Mouse (Mus musculus) CD4-positive, CD25-positive, alpha-beta regulatory T cell, adult 4 months (primary cell): ENCODE data around the gene Cacna2d4. TPM values are rescaled to one million over a fixed set of nuclear protein-coding genes. Genes with fewer than 3 reads are reported as not detected.

Experiments used
- ATAC-seq: one replicate; pipeline ENCODE4 v1.8.0; 2017
- polyA plus RNA-seq, 2 experiments: library from polyadenylated mRNA; unstranded; fragments of 100-300 nt; shearing (Covaris generic); gene quantifications; one replicate each; pipeline ENCODE4 v1.2.1; 2017

The Cacna2d4 gene
- polyA plus RNA-seq, 2 experiments from 2014 or later, result 13.5 to 16.6 TPM

DNA sequence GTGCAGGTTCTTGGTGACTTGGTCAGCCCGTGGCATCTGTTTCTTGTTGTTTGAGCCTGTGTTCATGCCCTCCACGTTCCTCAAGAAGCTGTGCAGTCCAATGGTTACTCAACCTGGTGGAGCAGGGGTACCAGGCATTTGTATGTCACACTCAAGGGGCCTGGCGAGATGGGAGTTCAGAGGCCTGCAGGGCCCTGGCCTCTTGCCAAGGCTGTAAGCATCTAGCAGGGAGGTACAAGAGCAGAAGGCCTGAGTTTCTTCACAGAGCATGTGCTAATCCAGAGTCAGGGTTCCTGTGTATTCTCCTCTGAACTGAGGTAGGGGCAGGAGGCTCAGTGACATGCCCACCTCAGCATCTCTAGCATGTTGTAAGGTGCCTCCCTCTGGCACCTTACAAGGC is 76.8 kb downstream of the Cacna2d4 start:
- ATAC-seq, result no peak

DNA sequence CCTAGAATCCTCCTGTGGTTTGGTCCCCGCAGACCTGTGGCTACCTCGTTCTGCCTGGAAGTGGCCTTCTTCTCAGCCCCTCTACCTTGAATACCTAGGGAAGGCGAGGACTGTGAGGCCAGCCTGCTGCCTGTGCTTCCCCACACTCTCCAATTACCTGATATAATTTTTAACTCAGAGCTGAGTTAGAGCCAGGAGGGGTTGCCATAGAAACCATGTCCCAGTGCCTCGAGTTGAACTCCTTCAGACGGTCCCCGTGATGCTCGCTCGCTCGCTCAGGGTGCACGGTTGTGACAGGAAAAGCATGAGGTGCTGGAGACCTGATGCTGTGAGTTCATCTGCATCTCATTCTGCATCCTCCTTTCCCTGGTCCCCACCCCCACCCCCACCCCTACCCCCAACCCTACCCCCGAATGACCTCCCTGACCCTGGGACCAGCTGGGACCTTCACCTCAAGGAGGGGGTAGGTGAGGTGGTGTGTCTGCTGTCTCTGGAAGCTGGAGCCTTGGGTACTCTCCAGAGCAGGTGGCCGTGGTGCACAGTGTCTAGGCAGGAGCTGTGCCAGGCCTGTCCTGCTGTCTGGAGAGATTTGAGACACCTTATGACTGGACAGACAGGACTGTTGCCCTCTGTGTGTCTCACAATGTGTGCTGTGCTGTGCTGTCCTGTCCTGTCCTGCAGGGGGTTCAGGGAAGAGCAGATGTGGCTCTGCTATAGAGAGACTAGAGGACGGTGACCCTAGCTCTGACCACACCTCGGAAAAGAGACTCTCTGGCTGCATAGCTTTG is 77.5 kb downstream of the Cacna2d4 start:
- ATAC-seq, result no peak

DNA sequence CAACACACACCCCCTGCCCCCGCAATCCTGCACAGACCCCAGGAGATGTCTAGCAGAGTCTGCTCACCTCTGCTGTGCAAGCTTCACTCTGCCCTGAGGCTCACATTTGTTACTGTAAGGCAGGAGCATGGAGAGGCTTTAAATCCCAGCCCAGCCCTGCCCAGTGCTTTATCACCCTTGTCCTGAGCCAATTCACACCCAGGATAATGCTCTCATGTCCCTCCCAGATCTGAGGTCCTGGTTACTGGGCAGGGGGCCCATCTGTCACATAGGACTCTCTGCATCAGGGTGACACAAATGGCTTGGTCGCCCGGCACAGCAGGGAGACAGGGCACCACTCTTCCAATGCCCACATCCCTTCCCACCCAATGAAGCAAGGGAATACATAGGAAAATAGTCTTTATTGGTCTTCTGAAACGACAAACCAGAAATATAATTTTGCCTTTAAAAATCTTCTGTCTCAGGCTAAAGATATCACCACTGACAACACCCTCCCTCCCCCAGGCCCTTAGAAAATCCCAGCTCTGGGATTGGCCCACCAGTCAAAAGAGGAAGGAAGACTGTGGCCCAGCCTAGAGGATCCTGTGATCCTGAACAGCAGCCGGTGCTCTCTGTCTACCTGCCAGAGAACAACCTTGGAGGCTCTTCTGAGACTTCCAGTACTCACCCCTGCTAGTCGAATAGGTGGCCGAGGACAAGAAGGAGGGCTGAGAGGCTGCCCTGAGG is 78.6 kb downstream of the Cacna2d4 start:
- ATAC-seq, result no peak

DNA sequence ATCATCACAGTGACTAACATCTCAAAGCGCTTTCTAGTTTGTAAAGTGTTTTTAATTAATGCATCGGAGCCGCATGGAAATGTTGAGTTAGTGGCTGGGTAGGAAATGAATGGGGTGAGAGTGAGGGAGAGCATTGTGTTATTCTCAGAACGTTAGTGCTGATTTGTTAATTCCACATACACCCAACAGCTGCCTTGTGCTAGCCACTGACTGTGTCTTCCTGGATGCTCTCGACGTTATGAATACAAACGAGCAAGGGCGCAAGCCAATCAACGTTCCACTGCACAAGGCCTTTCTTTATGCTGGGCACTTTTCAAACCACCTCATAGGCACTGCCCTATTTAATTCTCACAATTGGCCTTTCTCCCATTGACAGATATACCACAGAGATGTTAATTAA is 82.4 kb downstream of the Cacna2d4 start:
- ATAC-seq, result no peak

DNA sequence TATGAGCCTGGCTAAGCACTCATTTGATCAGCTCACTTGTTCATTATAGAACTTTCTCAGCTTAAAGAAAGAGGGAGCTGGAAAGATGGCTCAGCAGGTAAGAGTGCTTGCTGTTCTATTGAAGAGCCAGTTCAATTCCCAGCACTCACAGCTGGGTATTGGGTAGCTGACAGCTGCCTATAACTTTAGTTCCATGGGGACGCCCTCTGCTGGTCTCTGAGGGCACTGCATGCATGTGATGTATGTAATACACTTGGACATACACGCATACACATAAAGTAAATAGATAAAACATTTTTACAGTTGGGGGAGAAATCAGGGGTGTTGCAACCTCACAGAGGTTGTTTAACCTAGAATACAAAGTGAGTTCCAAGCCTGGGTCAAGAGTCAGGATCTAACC is 83.0 kb downstream of the Cacna2d4 start:
- no peak for ATAC-seq

DNA sequence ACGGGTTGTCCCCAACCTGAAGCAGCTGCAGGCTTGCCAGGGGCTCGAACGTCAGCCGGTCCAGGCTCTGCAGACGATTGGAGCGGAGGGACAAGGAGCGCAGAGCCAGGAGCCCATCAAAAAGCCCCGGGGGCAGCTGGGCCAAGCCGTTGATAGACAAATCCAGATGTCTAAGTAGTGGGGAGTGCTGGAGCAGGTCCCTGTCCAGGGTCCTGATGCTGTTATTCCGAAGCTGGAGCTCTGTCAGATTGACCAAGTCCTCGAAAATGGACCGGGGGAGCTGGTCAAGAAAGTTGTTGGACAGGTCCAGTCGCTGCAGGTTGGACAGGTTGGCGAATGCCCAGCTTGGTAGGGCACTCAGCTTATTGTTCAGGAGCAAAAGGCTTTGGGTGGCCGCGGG is 84.2 kb downstream of the Cacna2d4 start:
- ATAC-seq, result no peak

- no peak for ATAC-seq
Measured at GRCm38 (mm10) chr6:119321752-119322151, 85.4 kb downstream of the Cacna2d4 start.

DNA sequence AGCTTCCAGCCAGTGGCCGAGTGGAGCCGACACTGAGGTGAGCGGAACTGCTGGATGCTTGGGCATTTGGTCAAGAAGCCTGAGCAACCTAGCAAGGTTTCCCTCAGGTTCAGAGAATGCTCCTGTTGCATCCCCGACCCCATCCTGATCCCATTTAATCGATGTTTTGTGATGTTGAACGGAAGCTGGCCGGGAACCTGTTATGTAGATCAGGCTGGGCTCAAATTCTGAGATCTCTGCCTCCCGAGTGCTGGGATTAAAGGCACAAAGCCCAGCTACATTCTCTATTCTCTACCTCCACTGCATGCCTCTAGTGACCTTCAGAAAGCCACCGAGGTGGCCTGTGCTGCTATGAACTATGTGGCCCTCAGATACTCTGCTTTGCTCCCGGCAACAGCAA is 88.5 kb downstream of the Cacna2d4 start:
- ATAC-seq, result no peak

DNA sequence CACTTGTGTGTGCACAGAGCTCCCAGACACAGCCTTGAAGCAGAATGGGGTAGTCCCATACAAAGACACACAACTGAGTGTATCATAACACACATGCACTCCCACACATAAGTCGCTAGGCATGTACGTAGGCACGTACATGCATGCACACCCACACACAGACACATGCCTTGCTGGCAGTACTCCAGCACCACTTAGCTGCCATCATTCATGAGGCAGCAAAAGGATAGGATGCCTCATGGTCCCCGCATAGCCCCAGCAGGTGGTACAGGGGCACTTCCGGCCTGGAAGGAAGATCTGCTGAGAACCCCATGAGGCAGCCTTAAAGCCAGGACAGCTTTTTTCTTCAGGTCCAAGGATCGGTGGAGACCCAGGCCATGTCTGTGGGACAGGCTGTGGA is 89.7 kb downstream of the Cacna2d4 start:
- no peak for ATAC-seq

- ATAC-seq, result no peak
Measured at GRCm38 (mm10) chr6:119326541-119326940, 90.2 kb downstream of the Cacna2d4 start.

DNA sequence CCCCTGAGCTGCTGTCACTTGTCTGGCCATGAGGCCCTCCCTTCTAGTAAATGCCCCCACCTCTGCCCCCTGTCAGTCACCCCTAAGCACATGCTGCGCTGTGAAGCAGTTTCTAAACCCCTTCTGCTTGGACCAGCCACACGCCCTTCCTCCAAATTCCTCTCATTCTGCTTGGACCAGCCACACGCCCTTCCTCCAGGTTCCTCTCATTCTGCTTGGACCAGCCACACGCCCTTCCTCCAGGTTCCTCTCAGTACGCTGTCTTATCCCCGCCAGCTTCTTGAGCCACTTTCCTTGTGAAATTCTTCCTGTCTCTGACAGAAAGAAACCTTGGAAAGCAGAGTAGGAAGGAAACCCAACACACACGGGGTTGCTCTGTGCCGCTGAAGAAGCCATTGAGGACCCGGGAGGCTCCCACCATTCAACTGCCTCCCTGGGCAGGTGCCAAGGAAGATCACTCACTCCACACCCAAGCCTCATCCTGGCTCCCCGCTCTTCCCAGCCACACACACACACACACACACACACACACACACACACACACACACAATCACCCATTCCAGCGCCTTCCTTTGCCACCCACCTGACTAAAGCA is 92.3 kb downstream of the Cacna2d4 start:
- no peak for ATAC-seq

- no peak for ATAC-seq
Measured at GRCm38 (mm10) chr6:119329215-119329714, 92.9 kb downstream of the Cacna2d4 start.

- no peak for ATAC-seq
Measured at GRCm38 (mm10) chr6:119329936-119330335, 93.6 kb downstream of the Cacna2d4 start.

DNA sequence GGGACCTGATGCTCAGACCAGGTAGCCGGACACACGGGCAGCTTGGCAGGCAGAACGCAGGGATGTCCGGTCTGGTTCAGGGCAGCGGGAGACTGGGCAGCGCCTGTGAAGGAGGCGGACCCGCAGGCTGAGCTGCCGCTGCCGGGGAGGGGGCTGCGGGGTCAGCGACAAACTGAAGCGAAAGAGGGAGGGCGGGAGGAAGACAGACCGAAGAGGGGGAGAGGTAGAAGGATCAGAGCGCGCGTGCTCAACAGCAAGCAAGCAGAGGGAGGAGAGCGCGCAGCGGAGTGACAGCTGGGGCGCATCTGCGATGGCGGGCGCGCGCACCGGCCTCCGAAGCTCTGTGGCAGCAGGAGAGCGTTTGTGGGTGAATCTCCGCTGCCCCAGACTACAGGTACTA is 94.2 kb downstream of the Cacna2d4 start, which contains the start of gene Lrtm2:
Gene Lrtm2 (minus strand): TSS at position 261 of the 400 bp plus-strand sequence.
- ATAC-seq, result no peak

- ATAC-seq, result no peak
Measured at GRCm38 (mm10) chr6:119332111-119332510, 95.8 kb downstream of the Cacna2d4 start.

DNA sequence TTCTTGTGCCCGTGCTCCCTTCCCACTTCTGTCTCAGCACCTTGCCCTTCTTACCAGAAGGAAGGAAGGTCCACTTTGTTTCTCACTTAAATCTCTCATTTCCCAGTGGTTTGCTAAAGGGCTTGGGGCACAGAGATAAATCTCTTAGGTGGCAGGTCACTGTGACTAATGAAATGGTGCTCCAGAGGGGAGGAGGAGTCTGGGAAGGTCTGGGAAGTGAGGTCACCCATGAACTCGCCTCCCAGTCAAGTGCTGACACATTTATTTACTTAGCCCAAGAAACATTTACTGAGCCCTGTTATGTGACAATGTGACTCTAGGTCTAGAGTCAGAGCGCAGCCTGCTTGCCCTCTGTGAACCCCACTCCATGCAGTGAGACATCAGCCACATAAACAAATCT is 96.9 kb downstream of the Cacna2d4 start:
- no peak for ATAC-seq

DNA sequence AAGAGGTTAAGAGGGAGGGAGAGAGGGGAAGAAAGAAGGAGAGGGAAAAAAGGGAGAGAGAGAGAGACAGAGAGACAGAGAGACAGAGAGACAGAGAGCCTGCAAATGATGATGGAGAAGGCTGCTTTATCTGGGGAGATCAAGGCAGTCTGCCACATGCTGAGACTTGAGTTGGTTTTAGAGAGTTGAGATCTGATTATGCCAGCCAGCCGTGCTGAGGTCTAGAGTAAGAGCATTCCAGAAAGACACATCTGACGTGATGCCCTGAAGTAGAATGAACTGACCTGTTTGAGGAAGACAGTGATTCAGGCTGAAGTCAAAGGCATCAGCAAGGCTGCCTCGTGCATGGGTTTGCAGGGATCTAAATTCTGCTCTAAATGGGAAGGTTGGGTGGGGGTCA is 97.5 kb downstream of the Cacna2d4 start:
- ATAC-seq, result no peak

GRCm38 (mm10) chr6:119336124-119336523 is 99.8 kb downstream of the Cacna2d4 start:
- ATAC-seq, result peak; percentile 95

DNA sequence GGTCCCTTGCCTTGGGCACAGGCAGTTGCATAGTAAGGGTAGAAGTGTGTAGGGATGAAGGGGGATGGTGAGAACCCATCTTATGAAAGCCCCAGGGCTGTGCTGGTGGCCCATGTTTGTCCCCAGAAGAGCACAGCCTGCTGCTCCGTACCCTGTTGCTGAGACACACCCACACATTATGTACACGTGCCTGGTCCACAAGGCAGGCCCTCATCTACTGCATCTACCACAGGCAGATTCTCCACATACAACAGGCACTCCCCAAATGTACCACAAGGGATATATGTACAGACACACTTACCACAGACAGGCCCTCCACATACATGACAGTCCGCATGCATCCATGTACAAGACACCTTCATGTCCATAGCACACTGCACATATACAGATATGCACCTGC is 101.0 kb downstream of the Cacna2d4 start:
- no peak for ATAC-seq

DNA sequence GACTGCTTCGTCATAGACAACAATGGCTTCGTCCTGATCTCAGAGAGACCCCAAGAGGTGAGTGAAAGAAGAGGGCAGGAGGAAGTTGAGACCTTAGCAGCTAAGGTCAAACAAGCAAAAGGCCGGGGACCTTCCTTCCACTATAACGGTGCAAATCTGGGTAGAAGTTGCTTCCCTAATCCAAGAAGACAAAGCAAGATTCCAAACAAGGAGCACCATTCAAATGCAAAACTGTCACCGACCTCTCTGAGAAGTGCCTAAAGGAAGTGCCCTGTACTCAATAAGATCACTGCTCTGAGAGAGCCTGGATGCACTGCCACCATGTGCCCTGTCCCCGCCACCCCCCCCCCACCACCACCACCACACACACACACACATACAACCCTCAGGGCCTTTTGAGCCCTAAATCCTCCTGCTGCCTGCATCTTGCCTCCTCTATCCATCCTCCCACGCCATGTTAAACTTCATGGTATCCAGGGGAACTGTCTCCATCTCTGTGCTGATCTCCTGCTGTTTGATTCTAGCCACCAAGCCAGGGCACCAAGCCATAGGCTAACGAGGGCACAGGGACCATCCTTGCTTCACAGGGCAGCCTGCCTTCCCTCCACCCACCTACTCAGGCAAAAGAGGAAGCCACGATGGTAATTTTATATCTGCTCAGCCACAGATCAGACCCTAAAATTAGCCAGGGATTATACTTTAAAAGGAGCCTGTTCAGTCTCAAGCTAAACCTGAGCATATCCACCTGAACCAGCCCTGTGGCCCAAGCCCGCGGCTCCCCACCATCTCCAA is 102.0 kb downstream of the Cacna2d4 start:
- no peak for ATAC-seq

DNA sequence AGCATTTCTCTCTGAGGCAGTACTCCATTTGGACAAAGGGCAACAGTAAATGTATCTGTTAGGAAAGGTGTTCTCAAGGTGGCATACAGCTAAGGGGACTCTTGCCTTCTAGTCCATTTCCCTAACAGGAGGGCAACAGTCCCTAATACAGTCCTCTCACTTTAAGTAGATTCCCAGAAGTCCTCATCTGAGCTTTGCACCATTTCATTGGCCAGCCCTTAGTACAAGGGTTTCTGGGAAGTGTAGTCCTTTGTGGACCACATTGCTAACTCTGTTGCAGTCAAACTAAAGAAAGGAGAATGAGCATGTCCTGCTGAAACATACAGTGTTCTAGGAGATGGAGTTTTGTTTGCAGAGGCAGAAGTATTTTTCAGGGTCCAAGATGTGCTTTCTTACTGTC is 105.1 kb downstream of the Cacna2d4 start:
- ATAC-seq, result peak; percentile 68

DNA sequence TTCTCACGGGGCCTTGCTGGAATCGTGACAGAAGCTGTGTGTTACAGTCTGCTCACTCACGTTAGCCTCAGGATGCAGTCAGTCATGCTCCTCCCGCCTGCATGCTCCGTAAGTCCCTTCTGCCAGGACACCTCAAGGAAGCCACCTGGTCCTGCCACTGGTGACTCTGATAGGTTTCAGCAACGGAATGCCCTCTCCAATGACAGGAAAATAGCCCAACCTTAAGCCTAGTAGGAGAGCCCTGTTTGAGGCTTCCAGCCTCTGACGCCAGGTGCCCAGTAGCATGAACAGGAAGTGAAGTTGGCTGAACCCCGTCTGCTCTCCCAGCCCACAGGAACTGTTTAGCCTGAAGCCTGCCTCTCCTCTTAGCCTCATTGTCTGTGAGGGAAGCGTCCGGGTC is 109.9 kb downstream of the Cacna2d4 start:
- ATAC-seq, result peak; percentile 30

GRCm38 (mm10) chr6:119347813-119348212 is 111.5 kb downstream of the Cacna2d4 start:
- ATAC-seq, result no peak
